Mouse (Mus musculus): ENCODE results near the gene Disp1. TPM values are rescaled to one million over a fixed set of nuclear protein-coding genes. Genes with fewer than 3 reads are reported as not detected.

The Disp1 gene
- total and polyA plus RNA-seq, 3 experiments: 7.3 to 10.6 (median 8.4) TPM

DNA sequence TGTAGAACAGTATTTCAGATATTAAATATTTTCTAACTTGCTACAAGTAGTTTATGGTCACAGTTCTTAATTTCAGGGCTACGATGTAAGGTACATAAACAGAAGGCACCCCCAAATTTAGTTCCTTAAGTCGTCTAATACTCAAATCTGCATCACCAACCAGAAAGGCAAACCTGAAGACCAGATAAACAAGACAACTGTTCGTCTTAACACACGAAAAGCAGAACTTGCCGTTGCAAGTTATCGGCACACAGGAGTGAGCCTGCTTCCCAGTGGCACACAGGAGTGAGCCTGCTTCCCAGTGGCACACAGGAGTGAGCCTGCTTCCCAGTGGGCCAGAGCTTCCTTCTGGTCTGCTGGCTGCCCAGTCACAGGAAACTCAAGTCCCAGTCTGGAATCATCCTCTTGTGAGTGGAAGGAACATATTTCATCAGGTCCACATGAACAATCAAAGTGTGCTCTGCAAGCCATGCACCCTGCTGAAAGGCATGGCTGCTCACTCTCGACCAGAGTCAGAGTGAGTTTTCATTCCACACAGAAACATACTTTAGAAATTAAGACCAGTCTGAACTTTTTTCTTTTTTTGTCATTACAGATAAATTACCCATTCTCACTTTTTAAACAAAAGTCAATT lies 75.1 kb downstream of the Disp1 start:
- Histone ChIP-seq H3K27me3 (ENCODE audit: control insufficient read depth, insufficient read depth, low read length) (no peaks in the 10 kb centered on the region), H3K36me3 (ENCODE audit: control insufficient read depth, insufficient read depth, low read length) (no peaks in the 10 kb centered on the region; the same call in 1 of the 2 replicates), H3K27ac (no peak overlapping the region; the same call in 1 of the 2 replicates), H3K4me1 (ENCODE audit: control insufficient read depth, insufficient read depth, low read length) (peaks cover 9% of the 10 kb centered on the region), H3K79me2 (replicated peaks; ENCODE audit: control insufficient read depth, insufficient read depth, low read length) (no peaks in the 10 kb centered on the region), H3K9ac (ENCODE audit: low read depth, low read length) (0 out of 2 replicates have a peak overlapping the region, but pooled peaks have one; percentile 34), H3K4me3 (peak overlapping the region; percentile 13)
- DNase-seq: no peak
- TF ChIP-seq POLR2A (IDR thresholded peaks at IDR 0.05; ENCODE audit: insufficient read depth, low read depth, low read length) (no peak), CTCF (IDR thresholded peaks at IDR 0.05) (no peak)
- WGBS: 51% methylated on average over 7 of the region's 7 CpGs
- intact Hi-C loops (cut with DNase I): loop anchor here (10.0 kb wide), 1 partner anchor 69 kb away; no protein-coding TSS in a partner anchor

DNA sequence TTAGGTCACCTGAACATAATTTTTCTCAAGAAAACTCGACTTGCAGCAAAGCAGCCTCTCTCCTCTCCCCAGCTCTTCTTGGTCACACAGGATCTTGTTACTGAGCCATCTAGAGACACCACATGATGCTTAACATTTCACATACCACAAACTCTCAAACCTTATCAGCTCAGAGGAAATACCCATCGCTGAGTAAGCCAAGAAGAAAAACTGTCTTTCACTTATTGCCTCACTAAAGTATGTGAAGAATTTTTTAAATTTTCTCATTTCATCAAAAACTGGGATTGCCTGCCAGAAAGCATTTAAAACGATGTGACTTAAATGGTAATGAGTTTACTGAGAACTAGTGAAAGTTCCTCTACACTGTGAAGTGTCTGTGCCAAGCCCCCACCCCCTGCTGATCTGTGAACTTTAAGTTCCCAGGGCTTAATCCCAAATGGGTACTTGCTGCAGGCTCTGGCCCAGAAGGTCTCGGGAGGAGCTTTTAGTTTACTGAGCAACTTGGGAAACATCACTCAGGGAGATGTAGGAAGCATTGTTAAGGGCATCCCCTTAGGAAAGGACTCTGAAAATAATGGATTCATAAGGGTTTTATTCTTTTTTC lies 76.6 kb downstream of the Disp1 start:
- no peak for DNase-seq
- peaks cover 15% of the 10 kb centered on the region for H3K4me1 ChIP-seq (ENCODE audit: control insufficient read depth, insufficient read depth, low read length)

DNA sequence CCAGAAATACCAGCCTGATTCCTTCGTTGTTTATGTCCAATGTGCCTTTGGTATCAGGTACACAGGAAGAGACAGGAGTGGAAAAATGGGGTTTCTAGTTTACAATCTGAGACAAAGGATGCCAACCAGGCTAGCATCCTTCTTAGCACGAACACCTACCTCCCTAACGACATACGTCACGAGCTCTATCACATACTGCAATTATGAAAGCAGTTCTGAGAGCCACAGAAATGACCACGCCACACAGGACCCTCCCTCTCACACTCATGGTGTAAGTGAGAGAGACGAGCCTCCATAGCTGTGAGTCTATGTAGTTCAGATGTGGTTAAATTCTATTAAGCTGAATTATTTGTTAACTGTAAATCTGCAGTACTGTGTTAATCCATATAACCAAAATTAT lies 78.1 kb downstream of the Disp1 start:
- Histone ChIP-seq H3K27me3 (ENCODE audit: control insufficient read depth, insufficient read depth, low read length) (no peaks in the 10 kb centered on the region), H3K36me3 (ENCODE audit: control insufficient read depth, insufficient read depth, low read length) (no peaks in the 10 kb centered on the region; the same call in 1 of the 2 replicates), H3K4me3 (no peak overlapping the region), H3K79me2 (replicated peaks; ENCODE audit: control insufficient read depth, insufficient read depth, low read length) (0 out of 2 replicates have a peak, but pooled peaks cover 2% of the 10 kb centered on the region), H3K4me1 (ENCODE audit: control insufficient read depth, insufficient read depth, low read length) (peaks cover 14% of the 10 kb centered on the region), H3K9ac (ENCODE audit: low read depth, low read length) (no peak overlapping the region), H3K27ac (no peak overlapping the region)
- intact Hi-C loops (cut with DNase I): loop anchor here (10.0 kb wide), 1 partner anchor 72 kb away; no protein-coding TSS in a partner anchor
- 85% methylated on average over 7 of the region's 7 CpGs for WGBS
- no peak for DNase-seq
- no peak for TF ChIP-seq POLR2A (IDR thresholded peaks at IDR 0.05; ENCODE audit: insufficient read depth, low read depth, low read length)
- TF ChIP-seq EP300 (IDR thresholded peaks at IDR 0.05; ENCODE audit: insufficient read depth, low read depth, low read length): no peak
- TF ChIP-seq CTCF (IDR thresholded peaks at IDR 0.05): no peak

More for the DNA sequence above, 76.6 kb downstream of the Disp1 start:
- H3K4me3 ChIP-seq: no peak overlapping the region
- intact Hi-C loops (cut with DNase I): loop anchor here (10.0 kb wide), 1 partner anchor 70 kb away; no protein-coding TSS in a partner anchor
- TF ChIP-seq CTCF (IDR thresholded peaks at IDR 0.05) (no peak), EP300 (IDR thresholded peaks at IDR 0.05; ENCODE audit: insufficient read depth, low read depth, low read length) (no peak), POLR2A (IDR thresholded peaks at IDR 0.05; ENCODE audit: insufficient read depth, low read depth, low read length) (no peak)
- no peaks in the 10 kb centered on the region for H3K27me3 ChIP-seq (ENCODE audit: control insufficient read depth, insufficient read depth, low read length)
- H3K36me3 ChIP-seq (ENCODE audit: control insufficient read depth, insufficient read depth, low read length): no peaks in the 10 kb centered on the region; the same call in 1 of the 2 replicates
- 0 out of 2 replicates have a peak, but pooled peaks cover 2% of the 10 kb centered on the region for H3K79me2 ChIP-seq (replicated peaks; ENCODE audit: control insufficient read depth, insufficient read depth, low read length)
- no peak overlapping the region for H3K27ac ChIP-seq
- WGBS: 22% methylated on average over 4 of the region's 4 CpGs
- no peak overlapping the region for H3K9ac ChIP-seq (ENCODE audit: low read depth, low read length)

DNA sequence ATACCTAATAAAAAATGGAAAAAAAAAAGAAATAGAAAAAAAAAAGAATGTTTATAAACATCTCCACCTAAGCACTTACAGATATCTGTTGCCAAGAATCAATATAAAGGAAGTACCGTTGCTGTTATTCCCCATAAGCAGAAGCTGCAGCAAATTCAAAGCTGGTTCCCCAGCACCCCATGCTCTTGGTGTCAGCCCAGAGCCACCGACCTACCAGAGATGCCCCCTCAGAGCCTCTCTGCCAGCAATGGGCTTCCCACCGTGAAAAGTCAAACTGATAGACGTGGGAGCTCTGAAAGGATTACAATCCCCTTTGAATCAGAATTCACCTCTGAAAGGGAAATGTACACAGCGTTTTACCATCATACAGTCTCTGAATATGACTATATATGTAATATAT lies 78.8 kb downstream of the Disp1 start:
- DNase-seq: no peak
- Histone ChIP-seq H3K27ac (no peak overlapping the region), H3K79me2 (replicated peaks; ENCODE audit: control insufficient read depth, insufficient read depth, low read length) (0 out of 2 replicates have a peak, but pooled peaks cover 2% of the 10 kb centered on the region), H3K4me1 (ENCODE audit: control insufficient read depth, insufficient read depth, low read length) (peaks cover 14% of the 10 kb centered on the region), H3K36me3 (ENCODE audit: control insufficient read depth, insufficient read depth, low read length) (no peaks in the 10 kb centered on the region; the same call in 1 of the 2 replicates), H3K27me3 (ENCODE audit: control insufficient read depth, insufficient read depth, low read length) (no peaks in the 10 kb centered on the region), H3K4me3 (no peak overlapping the region), H3K9ac (ENCODE audit: low read depth, low read length) (no peak overlapping the region)
- TF ChIP-seq EP300 (IDR thresholded peaks at IDR 0.05; ENCODE audit: insufficient read depth, low read depth, low read length) (no peak), CTCF (IDR thresholded peaks at IDR 0.05) (no peak), POLR2A (IDR thresholded peaks at IDR 0.05; ENCODE audit: insufficient read depth, low read depth, low read length) (no peak)
- intact Hi-C loops (cut with DNase I): loop anchor here (10.0 kb wide), 1 partner anchor 72 kb away; no protein-coding TSS in a partner anchor
- WGBS: 74% methylated on average over 5 of the region's 5 CpGs

DNA sequence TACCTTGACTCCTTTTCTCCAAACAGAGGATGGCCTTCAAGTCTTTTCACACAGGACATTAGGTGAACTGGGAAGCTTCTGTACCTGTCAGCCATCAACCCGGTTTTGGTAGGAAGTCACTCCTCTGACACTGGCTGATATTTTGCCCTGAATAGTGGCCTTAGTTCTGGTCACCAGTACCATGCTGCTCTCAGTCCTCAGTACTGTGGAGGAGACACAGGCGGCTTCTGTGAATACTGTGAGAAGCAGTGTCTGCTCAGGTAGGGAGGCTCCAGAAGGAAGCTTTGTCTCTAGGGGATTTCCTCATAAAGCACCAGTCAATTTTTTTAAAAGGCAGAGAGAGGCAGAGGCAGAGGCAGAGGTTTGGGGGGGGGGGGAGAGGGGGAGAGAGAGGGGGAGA lies 80.0 kb downstream of the Disp1 start:
- H3K36me3 ChIP-seq (ENCODE audit: control insufficient read depth, insufficient read depth, low read length): no peaks in the 10 kb centered on the region; the same call in 1 of the 2 replicates
- 0 out of 2 replicates have a peak, but pooled peaks cover 2% of the 10 kb centered on the region for H3K79me2 ChIP-seq (replicated peaks; ENCODE audit: control insufficient read depth, insufficient read depth, low read length)
- no peak for DNase-seq
- no peaks in the 10 kb centered on the region for H3K27me3 ChIP-seq (ENCODE audit: control insufficient read depth, insufficient read depth, low read length)
- intact Hi-C loops (cut with DNase I): loop anchor here (10.0 kb wide), 1 partner anchor 73 kb away; no protein-coding TSS in a partner anchor
- H3K4me1 ChIP-seq (ENCODE audit: control insufficient read depth, insufficient read depth, low read length): peaks cover 13% of the 10 kb centered on the region
- H3K4me3 ChIP-seq: no peak overlapping the region
- 68% methylated on average over 2 of the region's 2 CpGs for whole genome bisulfite sequencing
- no peak overlapping the region for H3K9ac ChIP-seq (ENCODE audit: low read depth, low read length)
- no peak overlapping the region for H3K27ac ChIP-seq
- TF ChIP-seq CTCF (IDR thresholded peaks at IDR 0.05) (no peak), EP300 (IDR thresholded peaks at IDR 0.05; ENCODE audit: insufficient read depth, low read depth, low read length) (no peak), POLR2A (IDR thresholded peaks at IDR 0.05; ENCODE audit: insufficient read depth, low read depth, low read length) (no peak)

Measured in heart, adult 2 months (tissue).